Mouse (Mus musculus) brown adipose tissue, adult 24 weeks (tissue): ENCODE measurements around the gene Robo1. TPM values are rescaled to one million over a fixed set of nuclear protein-coding genes. Genes with fewer than 3 reads are reported as not detected.

Source experiments
- H3K27ac ChIP-seq: fragments of 200-500 bp; replicated peaks from 2 replicates; pipeline ENCODE4 v1.5.1; 2012; ENCODE audit warnings: low read depth, mild to moderate bottlenecking, low read length
- H3K4me1 ChIP-seq: fragments of 200-500 bp; 2 replicates; pipeline ENCODE4 v1.6.1; 2012; ENCODE audit warnings: low read length, mixed read lengths; ENCODE audit not compliant: control insufficient read depth, insufficient read depth, insufficient read length
- H3K4me3 ChIP-seq: fragments of 200-500 bp; 2 replicates; pipeline ENCODE4 v1.5.1; 2012; ENCODE audit warnings: low read depth, mild to moderate bottlenecking, low read length, moderate library complexity; ENCODE audit not compliant: insufficient read depth
- polyA plus RNA-seq: library from polyadenylated mRNA; stranded (reverse); fragments of >200 nt; gene quantifications from 2 replicates; pipeline ENCODE4 v1.2.4, GENCODE M21; 2012; ENCODE audit not compliant: missing spikeins, insufficient read depth, insufficient read length

Robo1 gene
- polyA plus RNA-seq, 1 experiment = 0.63 TPM

DNA sequence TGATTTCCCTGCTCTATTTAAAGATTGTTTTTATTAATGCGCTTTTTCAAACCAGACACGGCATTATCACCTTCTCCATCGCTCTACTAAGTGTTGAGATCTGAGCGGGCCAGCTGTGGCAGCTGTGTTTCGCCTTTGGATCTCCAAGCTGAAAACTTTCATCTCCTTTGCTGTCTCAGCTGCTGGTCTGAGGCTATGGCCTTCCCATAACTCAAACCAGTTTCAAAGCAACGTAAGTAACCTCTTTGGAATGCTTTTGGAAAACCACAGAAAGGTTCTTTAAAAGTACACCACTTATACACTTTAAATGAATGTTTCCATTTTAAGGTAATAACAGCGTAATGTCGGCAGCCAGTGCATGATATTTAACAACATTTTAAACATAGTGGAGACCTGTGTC is 520.3 kb downstream of the Robo1 start:
- H3K4me1 ChIP-seq = no peaks in the 10 kb centered on the region
- H3K4me3 ChIP-seq = no peak overlapping the region
- H3K27ac ChIP-seq = no peak overlapping the region

DNA sequence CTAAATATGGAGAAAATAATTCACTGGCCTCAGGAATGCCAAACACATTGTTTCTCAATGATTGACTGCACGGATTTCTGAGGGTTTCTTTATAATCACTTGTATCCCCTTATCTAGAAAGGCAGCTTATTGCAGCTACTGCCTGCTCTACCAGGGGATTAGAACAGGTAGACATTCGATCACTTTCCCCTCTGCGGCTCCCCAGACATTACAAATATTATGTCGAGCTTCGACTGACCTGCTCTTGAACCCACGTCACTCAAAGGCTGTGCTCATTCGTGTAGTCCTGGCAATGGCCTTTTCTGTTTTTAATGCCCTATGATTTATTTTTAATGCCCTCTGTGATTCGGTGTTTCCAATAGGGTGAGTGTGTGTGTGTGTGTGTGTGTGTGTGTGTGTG is 521.4 kb downstream of the Robo1 start:
- no peak overlapping the region for H3K27ac ChIP-seq
- no peak overlapping the region for H3K4me3 ChIP-seq
- no peaks in the 10 kb centered on the region for H3K4me1 ChIP-seq

DNA sequence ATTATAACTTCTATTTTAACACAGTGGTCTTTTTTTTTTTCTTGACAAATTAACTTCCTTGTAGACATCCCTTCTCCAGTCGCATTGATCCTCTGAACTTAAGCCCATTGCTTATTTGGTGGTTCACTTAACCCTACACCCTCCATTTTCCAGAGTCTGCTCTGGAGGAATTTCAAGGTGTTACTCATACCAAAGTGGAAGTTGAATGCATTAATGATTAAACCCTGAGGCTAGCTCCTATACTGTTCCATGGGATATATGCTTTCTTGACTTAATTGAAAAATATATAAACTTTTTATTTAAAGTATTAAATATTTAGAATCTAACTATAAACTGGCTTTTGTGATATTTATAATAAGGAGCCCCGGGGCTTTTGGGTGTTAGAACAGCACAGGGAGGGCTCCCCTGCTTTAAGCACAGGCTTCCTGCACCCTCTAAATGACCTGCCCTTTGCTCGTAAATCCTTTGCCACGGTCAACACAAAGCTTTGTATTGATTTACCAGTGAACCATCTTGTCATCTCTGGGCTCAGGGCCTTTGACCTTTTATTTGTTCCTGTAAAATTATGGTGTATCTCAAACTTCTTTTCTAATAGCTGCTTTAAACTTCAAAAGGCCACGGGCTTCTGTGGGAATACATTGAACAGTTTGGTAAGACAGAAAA is 522.4 kb downstream of the Robo1 start:
- Histone ChIP-seq H3K4me3 (no peak overlapping the region), H3K27ac (no peak overlapping the region), H3K4me1 (no peaks in the 10 kb centered on the region)

DNA sequence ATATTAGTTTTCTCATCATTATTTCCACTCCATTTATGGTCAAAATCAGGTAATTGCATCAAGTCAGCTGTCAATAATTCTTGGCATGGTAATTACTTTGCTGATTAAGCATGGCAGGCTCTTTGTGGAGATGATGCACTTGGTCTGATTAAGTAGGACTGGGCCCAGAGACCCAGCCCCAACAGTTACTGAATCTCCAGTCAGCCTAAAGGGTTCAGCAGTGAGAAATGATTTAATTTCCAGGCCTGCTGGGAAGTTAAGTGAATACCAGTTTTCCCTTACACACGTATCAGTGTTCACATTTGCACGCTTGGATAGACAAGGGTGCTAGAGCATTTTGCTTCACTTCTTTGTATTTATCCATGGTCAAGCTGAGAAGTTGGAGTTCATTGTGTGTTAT is 526.2 kb downstream of the Robo1 start:
- no peak overlapping the region for H3K4me3 ChIP-seq
- no peak overlapping the region for H3K27ac ChIP-seq
- H3K4me1 ChIP-seq = no peaks in the 10 kb centered on the region

DNA sequence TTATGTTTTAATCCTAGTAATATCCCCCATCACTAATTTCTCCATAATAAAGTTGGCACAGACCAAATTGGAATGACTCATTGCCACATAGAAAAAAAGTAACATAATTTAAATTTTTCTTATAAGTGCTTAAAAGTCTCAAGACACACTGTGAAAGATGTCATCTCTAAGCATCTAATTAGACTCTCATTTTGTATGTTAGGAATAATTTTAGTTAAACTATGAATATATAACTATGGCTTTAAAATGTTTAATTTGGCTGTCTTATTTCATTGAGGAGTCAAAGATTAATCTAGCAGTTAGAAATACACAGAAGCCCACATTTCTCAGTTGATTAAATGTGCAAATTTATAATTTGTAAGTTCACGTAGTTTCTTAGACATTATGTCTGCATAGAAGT is 530.9 kb downstream of the Robo1 start:
- Histone ChIP-seq H3K4me1 (no peaks in the 10 kb centered on the region), H3K4me3 (no peak overlapping the region), H3K27ac (no peak overlapping the region)

DNA sequence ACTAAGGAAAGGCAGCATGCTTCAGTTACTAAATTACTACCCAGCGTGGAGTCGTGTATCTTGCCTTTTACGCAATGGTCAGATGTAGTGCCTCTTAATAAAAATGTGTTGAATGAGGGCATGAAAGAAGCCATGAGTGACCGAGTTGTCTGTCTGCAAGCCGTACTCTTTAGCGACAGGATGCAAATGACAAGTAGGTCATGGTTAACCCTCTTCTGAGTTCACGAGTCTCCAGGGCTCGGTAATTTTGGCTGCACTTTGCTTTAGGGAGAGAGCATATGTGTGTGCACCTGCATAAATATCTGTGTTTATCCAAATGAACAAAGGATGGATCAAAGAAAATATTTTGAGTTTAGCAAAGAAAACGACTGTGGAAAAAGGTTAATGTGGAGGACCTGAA is 533.0 kb downstream of the Robo1 start:
- no peak overlapping the region for H3K4me3 ChIP-seq
- no peak overlapping the region for H3K27ac ChIP-seq
- H3K4me1 ChIP-seq = no peaks in the 10 kb centered on the region

DNA sequence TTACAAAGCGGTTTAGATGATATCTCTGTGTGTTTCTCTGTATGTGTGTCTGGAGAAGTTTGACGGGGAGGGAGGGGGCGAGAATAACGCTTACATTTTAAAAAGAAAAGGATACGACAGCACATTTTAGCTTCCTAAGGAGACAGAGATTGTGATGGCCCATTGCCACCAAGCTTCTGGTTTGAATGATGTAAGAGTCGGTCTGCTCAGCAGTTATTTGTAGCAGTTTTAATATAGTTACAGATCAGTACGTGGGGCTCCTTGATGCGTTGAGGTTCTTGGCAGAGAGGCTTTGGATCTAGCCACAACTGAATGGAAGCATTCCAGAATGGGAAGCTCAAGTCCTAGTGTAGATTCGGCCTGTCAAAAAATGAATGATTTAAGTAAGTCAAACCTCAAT is 546.0 kb downstream of the Robo1 start:
- no peak overlapping the region for H3K4me3 ChIP-seq
- no peak overlapping the region for H3K27ac ChIP-seq
- H3K4me1 ChIP-seq = no peaks in the 10 kb centered on the region

DNA sequence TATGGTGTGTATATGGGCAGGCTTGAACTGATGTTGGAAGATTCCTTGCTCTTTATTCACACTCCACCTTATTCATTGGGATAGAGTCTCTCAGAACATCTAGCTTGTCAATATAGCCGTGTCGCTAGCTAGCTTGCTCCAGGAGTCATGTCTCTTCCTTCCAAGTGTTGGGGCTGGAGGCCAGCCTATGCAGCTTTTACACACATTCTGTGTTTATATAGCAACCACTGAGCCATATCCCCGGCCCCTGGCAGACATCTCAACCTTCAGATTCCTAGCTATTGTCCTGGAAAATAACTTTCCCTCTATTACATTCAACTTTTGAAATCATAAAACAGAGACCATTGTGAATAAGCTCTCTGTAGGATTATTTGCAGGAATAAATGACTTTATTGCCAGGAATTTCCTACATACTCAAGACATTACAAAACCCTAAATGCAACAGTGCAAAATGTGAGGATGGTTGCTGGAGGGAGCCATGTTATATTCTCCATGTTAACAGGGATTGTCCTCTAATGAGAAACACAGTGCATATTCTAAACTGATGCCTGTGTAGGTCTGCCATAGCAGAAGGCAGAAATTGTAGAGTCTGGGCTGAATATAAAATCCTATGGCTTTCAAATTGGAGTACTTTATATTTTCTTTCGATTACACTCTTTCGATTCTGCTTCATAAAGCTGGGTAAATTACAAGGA is 546.9 kb downstream of the Robo1 start:
- no peak overlapping the region for H3K27ac ChIP-seq
- H3K4me3 ChIP-seq = no peak overlapping the region
- H3K4me1 ChIP-seq = no peaks in the 10 kb centered on the region

DNA sequence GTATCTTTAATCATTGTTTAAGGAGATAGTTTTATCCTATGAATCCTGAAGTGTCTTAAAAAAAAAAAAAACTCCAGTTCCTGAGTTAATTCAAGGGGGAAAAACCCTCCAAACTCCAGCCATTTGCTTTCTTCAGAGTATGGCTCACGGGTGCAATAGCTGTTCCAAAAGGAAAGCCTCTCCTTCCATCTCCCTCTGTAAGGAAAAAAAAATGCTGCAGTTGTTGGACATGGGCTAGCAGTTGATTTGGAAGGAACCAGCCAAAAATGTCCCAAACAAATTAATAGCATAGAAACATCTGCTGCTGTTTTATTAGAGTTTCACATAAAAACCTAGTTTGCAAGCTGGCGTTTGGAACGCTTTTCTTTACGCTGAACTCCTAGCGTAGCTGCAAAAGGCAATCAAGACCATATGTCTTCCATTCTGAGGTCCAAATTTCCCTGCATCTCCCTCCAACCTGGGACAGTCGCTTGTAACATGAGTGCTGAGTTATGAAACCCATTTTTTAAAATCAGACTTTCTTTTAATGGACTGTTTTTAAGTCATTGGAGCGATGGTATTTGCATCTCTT is 553.7 kb downstream of the Robo1 start:
- H3K4me3 ChIP-seq = no peak overlapping the region
- H3K27ac ChIP-seq = no peak overlapping the region
- H3K4me1 ChIP-seq = no peaks in the 10 kb centered on the region

DNA sequence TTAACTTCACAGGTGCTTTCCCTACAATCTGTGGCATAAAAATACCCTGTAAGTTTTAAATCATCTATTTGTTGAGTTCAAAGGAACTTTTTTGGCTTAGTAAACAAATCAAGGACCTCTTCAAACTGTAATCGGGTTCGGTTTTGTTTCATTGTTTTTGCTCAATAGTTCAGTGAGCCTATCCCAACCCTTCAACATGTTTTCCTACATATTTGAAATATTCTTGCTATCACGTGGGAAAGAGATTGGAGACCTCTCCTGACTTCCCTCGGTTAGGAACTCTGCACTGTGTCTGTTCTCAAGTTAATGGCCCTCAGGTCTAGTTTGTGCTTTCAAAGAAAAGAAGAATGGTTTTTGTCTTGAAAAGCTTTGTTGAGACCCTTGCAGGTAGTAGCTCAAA is 557.9 kb downstream of the Robo1 start:
- Histone ChIP-seq H3K27ac (no peak overlapping the region), H3K4me3 (no peak overlapping the region), H3K4me1 (no peaks in the 10 kb centered on the region)

DNA sequence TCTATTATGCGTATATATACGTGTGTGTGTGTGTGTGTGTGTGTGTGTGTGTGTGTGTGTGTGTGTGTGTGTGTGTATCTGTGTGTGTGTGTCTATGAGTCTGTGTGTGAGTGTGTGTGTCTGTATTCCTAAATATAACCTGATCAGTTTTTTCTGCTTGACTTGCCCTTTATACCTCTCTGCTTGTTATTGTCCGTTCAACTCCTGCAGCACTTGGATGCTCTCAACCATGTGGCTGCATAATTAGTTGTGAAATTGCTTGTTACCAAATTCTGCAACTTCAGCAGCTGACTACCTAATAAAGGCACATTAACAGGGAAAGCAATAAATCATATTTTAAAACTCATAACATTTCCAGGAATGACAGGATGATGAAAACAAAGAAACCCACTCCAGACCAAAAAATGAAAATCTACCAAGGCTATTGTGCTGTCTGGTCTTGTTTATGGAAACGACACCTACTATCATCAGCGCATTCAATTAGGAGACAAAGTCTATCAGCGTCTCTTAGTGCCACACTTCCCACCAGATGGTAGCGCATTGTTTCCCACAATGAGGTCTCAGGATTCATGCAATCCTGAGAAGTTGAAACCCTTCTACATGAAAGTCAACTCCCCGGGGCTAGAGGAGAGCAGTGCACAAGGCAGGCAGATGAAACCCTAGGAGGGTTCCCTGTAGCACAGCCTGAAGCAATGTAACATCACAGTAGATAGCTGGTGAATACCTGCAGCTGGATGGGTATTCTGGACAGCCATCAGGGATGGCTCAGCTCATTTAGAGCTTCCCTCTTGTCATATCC is 567.0 kb downstream of the Robo1 start:
- H3K4me1 ChIP-seq = no peaks in the 10 kb centered on the region
- H3K27ac ChIP-seq = no peak overlapping the region
- H3K4me3 ChIP-seq = no peak overlapping the region

DNA sequence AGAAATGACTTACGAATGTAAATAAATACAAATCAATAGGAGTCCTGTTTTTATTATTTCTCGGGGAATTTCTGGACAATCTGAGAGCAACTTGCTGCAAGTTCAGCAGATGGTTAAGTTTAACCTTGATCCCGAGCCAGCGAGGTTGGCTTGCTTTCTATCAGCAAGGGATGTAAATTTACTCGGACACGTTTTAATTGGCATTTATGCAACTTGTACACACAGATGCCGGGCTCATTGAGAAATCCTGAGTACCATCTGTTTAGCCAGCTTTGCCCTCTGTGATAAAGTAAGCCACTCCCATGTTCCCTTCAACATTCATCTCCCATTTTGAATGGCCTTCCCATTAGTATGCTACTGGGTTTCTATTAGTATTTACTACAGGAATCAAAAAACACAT is 580.0 kb downstream of the Robo1 start:
- Histone ChIP-seq H3K27ac (no peak overlapping the region), H3K4me1 (no peaks in the 10 kb centered on the region), H3K4me3 (no peak overlapping the region)

DNA sequence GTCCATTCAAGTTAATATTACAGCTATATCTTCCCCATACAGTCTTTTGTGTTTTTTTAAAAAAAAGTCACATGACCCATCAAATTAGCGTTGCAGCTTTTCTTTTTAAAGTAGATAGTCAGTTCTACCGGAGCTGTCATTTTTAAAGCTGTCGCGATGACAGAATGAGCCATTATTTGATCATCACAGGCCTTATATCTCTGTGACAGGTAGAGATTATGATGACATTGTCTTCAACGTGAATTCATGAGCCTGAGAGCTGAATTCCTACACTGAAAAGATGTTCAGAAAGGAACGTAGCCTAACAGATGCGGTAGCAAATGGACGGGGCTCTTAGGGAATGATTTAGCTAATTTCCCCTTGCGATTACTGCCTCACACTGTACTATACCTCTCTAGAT is 581.3 kb downstream of the Robo1 start:
- Histone ChIP-seq H3K4me1 (no peaks in the 10 kb centered on the region), H3K27ac (no peak overlapping the region), H3K4me3 (no peak overlapping the region)

DNA sequence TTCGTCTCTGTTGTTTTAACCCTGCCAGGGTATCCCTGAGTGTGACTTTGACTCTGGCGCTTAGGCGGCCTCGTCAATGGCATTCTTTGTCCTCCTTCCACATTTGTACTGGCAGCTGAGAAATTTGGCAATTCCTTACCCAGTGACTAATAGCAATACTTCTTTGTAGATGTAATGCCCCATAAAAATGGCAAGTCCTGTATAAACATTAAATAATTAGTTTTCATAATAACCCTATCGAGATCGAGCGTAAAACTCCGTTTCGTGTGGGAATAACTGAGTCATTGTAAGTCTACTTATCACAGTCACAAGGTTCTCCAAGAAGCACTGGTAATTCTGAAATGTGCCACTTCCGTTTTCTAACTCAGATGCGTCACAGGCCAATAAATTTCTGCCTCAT is 589.0 kb downstream of the Robo1 start:
- Histone ChIP-seq H3K4me3 (no peak overlapping the region), H3K4me1 (no peaks in the 10 kb centered on the region), H3K27ac (no peak overlapping the region)

DNA sequence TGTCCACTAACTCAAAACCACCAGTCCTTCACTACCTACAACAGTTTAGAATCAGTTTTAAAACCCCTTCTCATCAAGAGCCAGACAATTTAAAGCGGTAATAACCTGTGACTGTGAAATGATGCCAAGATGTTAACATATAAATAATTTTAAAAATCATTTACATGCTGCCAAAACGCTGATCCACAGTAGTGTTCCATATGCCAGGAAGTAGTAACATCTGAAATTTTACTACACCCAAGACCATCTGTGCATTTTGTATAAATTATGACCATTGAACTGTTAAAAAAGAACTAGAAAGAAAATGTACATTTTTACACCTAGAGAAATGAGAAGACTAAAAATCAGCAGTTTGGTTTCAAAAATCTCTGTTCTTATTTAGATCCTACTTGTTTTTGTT is 600.8 kb downstream of the Robo1 start:
- Histone ChIP-seq H3K4me1 (no peaks in the 10 kb centered on the region), H3K27ac (no peak overlapping the region), H3K4me3 (no peak overlapping the region)
